Mouse (Mus musculus): ENCODE data around the gene Pa2g4.
A peak's percentile ranks its signal among the peaks of the same experiment; 100 is the strongest.
"Not testable (repeated sequence)": the region's sequence is repeated elsewhere in the genome, so short reads cannot be mapped to it uniquely, and the experiment has no call there.

Gene Pa2g4

GRCm38 (mm10) chr10:128565788-128566531 is at the start of gene Pa2g4:
TSS of gene Pa2g4 (minus strand) at chr10:128565987.
- DNase-seq: peak; percentile 92 to 93

GRCm38 (mm10) chr10:128614934-128615333 is 49.1 kb upstream of the Pa2g4 start:
- no peak for DNase-seq

GRCm38 (mm10) chr10:128613820-128614219 is 48.0 kb upstream of the Pa2g4 start:
- not testable (repeated sequence) for DNase-seq

- no peak for DNase-seq
These were observed 47.3 kb upstream of the Pa2g4 start for GRCm38 (mm10) chr10:128613154-128613440.

GRCm38 (mm10) chr10:128612433-128613153 is 46.8 kb upstream of the Pa2g4 start:
- DNase-seq: peak; percentile 45 to 75

GRCm38 (mm10) chr10:128606483-128606882 is 40.7 kb upstream of the Pa2g4 start:
- no peak for DNase-seq

- no peak for DNase-seq
These were observed 36.8 kb upstream of the Pa2g4 start for GRCm38 (mm10) chr10:128602470-128603128.

GRCm38 (mm10) chr10:128601499-128601898 is 35.7 kb upstream of the Pa2g4 start:
- DNase-seq: no peak

- DNase-seq: no peak
These were observed 32.7 kb upstream of the Pa2g4 start for GRCm38 (mm10) chr10:128598476-128598875.

GRCm38 (mm10) chr10:128592797-128593196 is 27.0 kb upstream of the Pa2g4 start:
- no peak for DNase-seq

GRCm38 (mm10) chr10:128591436-128591835 is 25.6 kb upstream of the Pa2g4 start:
- no peak for DNase-seq

- DNase-seq: peak; percentile 22 to 73
These were observed 24.5 kb upstream of the Pa2g4 start for GRCm38 (mm10) chr10:128590193-128590690.

- DNase-seq: peak; percentile 13 to 38
These were observed 23.8 kb upstream of the Pa2g4 start, which contains the start of gene Erbb3 for GRCm38 (mm10) chr10:128589464-128590192. TSS of gene Erbb3 (minus strand) at chr10:128589652.

- no peak for DNase-seq
These were observed 23.1 kb upstream of the Pa2g4 start for GRCm38 (mm10) chr10:128588775-128589463.

- no peak for DNase-seq
These were observed 22.3 kb upstream of the Pa2g4 start for GRCm38 (mm10) chr10:128588136-128588535.

GRCm38 (mm10) chr10:128587697-128588096 is 21.9 kb upstream of the Pa2g4 start:
- no peak for DNase-seq

- no peak for DNase-seq
These were observed 21.3 kb upstream of the Pa2g4 start for GRCm38 (mm10) chr10:128587120-128587519.

GRCm38 (mm10) chr10:128586546-128586945 is 20.8 kb upstream of the Pa2g4 start:
- no peak for DNase-seq

- no peak for DNase-seq
These were observed 18.6 kb upstream of the Pa2g4 start for GRCm38 (mm10) chr10:128584386-128584785.

- no peak for DNase-seq
These were observed 17.9 kb upstream of the Pa2g4 start for GRCm38 (mm10) chr10:128583644-128584043.

GRCm38 (mm10) chr10:128579731-128580130 is 13.9 kb upstream of the Pa2g4 start:
- DNase-seq: no peak

GRCm38 (mm10) chr10:128579298-128579697 is 13.5 kb upstream of the Pa2g4 start:
- DNase-seq: no peak

Measured in spleen, adult 18-20 months (tissue).